Mouse (Mus musculus) brain, embryonic 14.5 days (tissue): ENCODE data around the gene Ubl7.

Experiments
- CTCF ChIP-seq: fragments of 200-500 bp; IDR thresholded peaks from 2 replicates; pipeline ENCODE4 v1.5.1; 2012; ENCODE audit warnings: inconsistent platforms, mild to moderate bottlenecking, moderate library complexity, borderline replicate concordance; ENCODE audit not compliant: insufficient read depth, insufficient read length; ENCODE audit errors: extremely low read depth
- POLR2A ChIP-seq: fragments of 200-500 bp; IDR thresholded peaks from 2 replicates; pipeline ENCODE4 v1.6.1; 2012; ENCODE audit warnings: mild to moderate bottlenecking, inconsistent platforms, borderline replicate concordance; ENCODE audit not compliant: poor library complexity, insufficient read depth, insufficient read length, severe bottlenecking; ENCODE audit errors: extremely low read depth

DNA sequence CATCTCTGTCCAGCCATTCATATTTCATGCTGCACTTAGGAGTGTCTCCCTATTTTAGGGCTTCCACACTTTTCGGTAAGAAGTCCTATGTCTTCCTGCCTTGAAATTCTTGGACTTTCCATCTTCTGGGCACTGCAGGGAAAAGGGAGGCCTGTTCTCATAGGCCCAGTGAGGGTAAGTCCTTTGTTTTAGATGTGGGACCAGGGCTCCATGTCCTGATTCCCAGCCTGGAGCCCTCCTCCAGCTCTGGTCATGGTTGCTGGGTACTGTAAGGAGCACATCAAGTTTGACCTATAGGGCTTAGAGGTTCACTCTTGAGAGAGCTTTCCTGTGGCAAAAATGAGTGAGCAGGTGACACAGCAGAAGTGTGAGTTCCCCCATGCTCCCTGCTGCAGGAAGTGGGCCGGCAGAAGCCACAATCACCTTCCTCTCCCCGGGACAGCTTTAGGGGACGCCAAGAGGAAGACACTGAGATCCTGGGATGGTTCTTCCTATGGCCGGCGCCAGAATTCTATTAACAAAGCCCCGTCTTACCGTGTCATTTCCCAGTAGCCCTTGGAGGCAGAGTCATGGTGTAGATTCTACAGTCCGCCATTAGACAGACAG, 57.5 kb downstream of the Ubl7 start:
- TF ChIP-seq CTCF (no peak), POLR2A (no peak)
